Mouse (Mus musculus) lung, postnatal 4 days (tissue): ENCODE measurements around the gene Bcl2l14.

Experiments
- DNase-seq, 2 experiments: peaks; one replicate each; pipeline ENCODE4 v3.0.0; 2021

Gene Bcl2l14

GRCm38 (mm10) chr6:134403684-134404070 is 7.6 kb downstream of the Bcl2l14 start:
- DNase-seq: no peak

GRCm38 (mm10) chr6:134407226-134407625 is 11.1 kb downstream of the Bcl2l14 start:
- no peak for DNase-seq

GRCm38 (mm10) chr6:134413706-134414531 is 17.8 kb downstream of the Bcl2l14 start:
- DNase-seq: peak; percentile 30 to 41

- no peak for DNase-seq
These were observed 18.4 kb downstream of the Bcl2l14 start for GRCm38 (mm10) chr6:134414532-134414883.

- DNase-seq: no peak
These were observed 20.5 kb downstream of the Bcl2l14 start for GRCm38 (mm10) chr6:134416556-134417105.

GRCm38 (mm10) chr6:134417886-134418285 is 21.8 kb downstream of the Bcl2l14 start:
- no peak for DNase-seq

GRCm38 (mm10) chr6:134420375-134420774 is 24.3 kb downstream of the Bcl2l14 start:
- DNase-seq: peak in 1 of 2 experiments; percentile 38

GRCm38 (mm10) chr6:134421921-134422320 is 25.8 kb downstream of the Bcl2l14 start:
- no peak for DNase-seq

- DNase-seq: peak; percentile 72 to 79
These were observed 29.1 kb downstream of the Bcl2l14 start for GRCm38 (mm10) chr6:134425216-134425717.

- no peak for DNase-seq
These were observed 31.0 kb downstream of the Bcl2l14 start for GRCm38 (mm10) chr6:134427165-134427564.

- DNase-seq: no peak
These were observed 32.3 kb downstream of the Bcl2l14 start for GRCm38 (mm10) chr6:134428455-134428854.

- no peak for DNase-seq
These were observed 34.2 kb downstream of the Bcl2l14 start for GRCm38 (mm10) chr6:134430161-134430799.

- no peak for DNase-seq
These were observed 35.5 kb downstream of the Bcl2l14 start for GRCm38 (mm10) chr6:134431583-134431982.

GRCm38 (mm10) chr6:134433281-134433680 is 37.2 kb downstream of the Bcl2l14 start:
- no peak for DNase-seq

- DNase-seq: no peak
These were observed 37.9 kb downstream of the Bcl2l14 start for GRCm38 (mm10) chr6:134434044-134434443.

- no peak for DNase-seq
These were observed 38.8 kb downstream of the Bcl2l14 start for GRCm38 (mm10) chr6:134434866-134435390.

GRCm38 (mm10) chr6:134436955-134437354 is 40.8 kb downstream of the Bcl2l14 start:
- no peak for DNase-seq

- DNase-seq: peak; percentile 42 to 69
These were observed 43.4 kb downstream of the Bcl2l14 start for GRCm38 (mm10) chr6:134439401-134440021.

GRCm38 (mm10) chr6:134440023-134440422 is 43.9 kb downstream of the Bcl2l14 start:
- no peak for DNase-seq

- DNase-seq: no peak
These were observed 45.6 kb downstream of the Bcl2l14 start for GRCm38 (mm10) chr6:134441716-134442115.

GRCm38 (mm10) chr6:134442219-134442618 is 46.1 kb downstream of the Bcl2l14 start:
- no peak for DNase-seq

- no peak for DNase-seq
These were observed 47.2 kb downstream of the Bcl2l14 start for GRCm38 (mm10) chr6:134443198-134443904.
